21 mouse cellular contexts compared by ENCODE assay signal in the genomic region with DNA sequence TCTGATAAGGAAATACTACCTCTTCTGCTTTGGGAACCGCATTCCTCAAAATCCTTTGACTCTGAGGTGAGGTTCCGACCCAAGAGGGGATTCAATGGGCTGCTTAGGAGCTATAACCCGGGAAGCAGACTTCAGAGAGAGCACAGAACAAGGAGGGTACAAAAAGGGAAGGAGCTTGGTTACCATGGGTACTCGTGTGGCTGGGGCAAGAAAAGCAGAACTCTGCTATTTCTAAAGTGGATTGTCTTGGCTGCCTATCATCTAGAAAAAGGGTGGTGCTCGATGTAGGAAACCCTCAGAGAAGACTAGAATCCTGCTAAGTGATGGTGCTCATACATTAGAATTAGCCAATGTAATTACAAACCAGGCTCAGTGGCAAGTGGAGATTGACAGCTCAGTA. TPM values are rescaled to one million over a fixed set of nuclear protein-coding genes. Genes with fewer than 3 reads are reported as not detected.
A peak's percentile ranks its signal among the peaks of the same experiment; 100 is the strongest.
DNase-seq lines count a peak whose midpoint lies in the region; ATAC-seq and TF ChIP-seq lines count a peak whose summit lies in the region.
"Had no signal": no experiment of that assay in that cellular context is flagged by ENCODE, and none has a peak within 500 bp of the region (broad histone marks: within the 10 kb centered on the region; RNA-seq: fewer than 3 reads in every experiment).

No protein-coding gene starts in this region.

- peak overlapping the region; percentile 25 for H3K4me2 ChIP-seq in heart, embryonic 11.5 days
- no peak overlapping the region for H3K4me2 ChIP-seq in stomach, postnatal 0 days (replicated peaks; ENCODE audit: low read depth)
- H3K4me2 ChIP-seq: kidney, embryonic 15.5 days had no signal

- no peak for TF ChIP-seq POLR2A in kidney, adult 2 months (IDR thresholded peaks at IDR 0.05; ENCODE audit: low read depth, low read length)

- H3K4me3 ChIP-seq in heart, embryonic 11.5 days (ENCODE audit: low read depth, low read length): no peak overlapping the region
- no peak overlapping the region for H3K4me3 ChIP-seq in stomach, postnatal 0 days (ENCODE audit: low read depth, low read length)
- H3K4me3 ChIP-seq in kidney, adult 2 months (ENCODE audit: insufficient read depth, low read depth, low read length): no peak overlapping the region
- H3K4me3 ChIP-seq: kidney, embryonic 15.5 days had no signal

- H3K9me3 ChIP-seq in heart, embryonic 11.5 days (replicated peaks; ENCODE audit: control insufficient read depth, low read length): no peaks in the 10 kb centered on the region
- H3K9me3 ChIP-seq in stomach, postnatal 0 days (ENCODE audit: control insufficient read depth, low read length): no peaks in the 10 kb centered on the region
- H3K9me3 ChIP-seq: kidney, embryonic 15.5 days had no signal

- H3K9ac ChIP-seq in heart, embryonic 11.5 days (ENCODE audit: low read depth, low read length): no peak overlapping the region
- no peak overlapping the region for H3K9ac ChIP-seq in stomach, postnatal 0 days (ENCODE audit: low read length)
- H3K9ac ChIP-seq: forebrain, postnatal 0 days; kidney, embryonic 15.5 days had no signal

- DNase-seq in heart, adult 9 months (ENCODE audit: low spot score in 2 of 2): no peak
- peak; percentile 9 to 24 for DNase-seq in spleen, postnatal 36 days (ENCODE audit: low spot score in 2 of 2)
- no peak for DNase-seq in spleen, postnatal 10 days (ENCODE audit: low spot score in 2 of 2)
- no peak for DNase-seq in stomach, postnatal 0 days (ENCODE audit: low spot score)
- DNase-seq in kidney, adult 2 months: no peak
- no peak for DNase-seq in c-Kit-positive CD71-positive TER-119-positive erythroid progenitor cells, embryonic 14.5 days (ENCODE audit: low spot score)
- DNase-seq: cerebellum, adult 8-10 months; forebrain, postnatal 0 days; gastrocnemius, postnatal 36 days; layer of hippocampus, adult 9-11 months; lung, postnatal 10 days; midbrain, embryonic 14.5 days had no signal

- no peak for TF ChIP-seq EP300 in stomach, postnatal 0 days (optimal IDR thresholded peaks at IDR 0.05)

- peak overlapping the region; percentile 63 for H3K27ac ChIP-seq in heart, embryonic 11.5 days (ENCODE audit: low read depth, low read length)
- peak overlapping the region; percentile 81 for H3K27ac ChIP-seq in stomach, postnatal 0 days (replicated peaks)
- H3K27ac ChIP-seq in kidney, adult 2 months (ENCODE audit: insufficient read depth, low read depth, low read length): no peak overlapping the region
- H3K27ac ChIP-seq: kidney, embryonic 15.5 days had no signal

- ATAC-seq in heart, embryonic 11.5 days (replicated peaks; ENCODE audit: insufficient number of reproducible peaks, low FRiP score, low TSS enrichment): no peak
- ATAC-seq in megakaryocyte, adult 5-6 weeks (ENCODE audit: poor library complexity, severe bottlenecking): peak; percentile 96
- ATAC-seq in stomach, postnatal 0 days (ENCODE audit: low FRiP score, low TSS enrichment): 0 out of 2 replicates have a peak, but pooled peaks have one; percentile 7
- ATAC-seq: activated CD4-positive, CD25-positive, alpha-beta regulatory T cell, adult 4 months; forebrain, postnatal 0 days had no signal

- H3K36me3 ChIP-seq in heart, embryonic 11.5 days (ENCODE audit: control insufficient read depth, insufficient read depth, low read length): no peaks in the 10 kb centered on the region
- no peaks in the 10 kb centered on the region for H3K36me3 ChIP-seq in stomach, postnatal 0 days (ENCODE audit: control insufficient read depth, insufficient read depth, low read length)
- no peaks in the 10 kb centered on the region for H3K36me3 ChIP-seq in kidney, adult 2 months (ENCODE audit: control insufficient read depth, insufficient read depth, low read length)
- H3K36me3 ChIP-seq: kidney, embryonic 15.5 days had no signal

- WGBS in heart, embryonic 11.5 days (ENCODE audit: insufficient replicate concordance): 43% methylated on average over 5 of the region's 5 CpGs
- WGBS in stomach, postnatal 0 days: 57% methylated on average over 5 of the region's 5 CpGs
- 75% methylated on average over 5 of the region's 5 CpGs for WGBS in kidney, adult 2 months

- no peak for TF ChIP-seq CTCF in stomach, postnatal 0 days (IDR thresholded peaks at IDR 0.05; ENCODE audit: low read depth)
- no peak for TF ChIP-seq CTCF in kidney, adult 2 months (conservative IDR thresholded peaks at IDR 0.05; ENCODE audit: insufficient read depth, insufficient read length, low read depth, low read length)

- H3K4me1 ChIP-seq in heart, embryonic 11.5 days (ENCODE audit: control insufficient read depth, insufficient read depth, low read length): peaks cover 20% of the 10 kb centered on the region
- no peaks in the 10 kb centered on the region for H3K4me1 ChIP-seq in stomach, postnatal 0 days (replicated peaks; ENCODE audit: control insufficient read depth, insufficient read depth)
- H3K4me1 ChIP-seq in kidney, adult 2 months (ENCODE audit: control insufficient read depth, insufficient read depth, low read length): peaks cover 5% of the 10 kb centered on the region; the same call in 1 of the 2 replicates

- no peaks in the 10 kb centered on the region for H3K27me3 ChIP-seq in heart, embryonic 11.5 days (ENCODE audit: control insufficient read depth, insufficient read depth, low read length)
- no peaks in the 10 kb centered on the region for H3K27me3 ChIP-seq in stomach, postnatal 0 days (ENCODE audit: control insufficient read depth, insufficient read depth, low read length)
- no peaks in the 10 kb centered on the region for H3K27me3 ChIP-seq in kidney, adult 2 months (replicated peaks; ENCODE audit: control insufficient read depth, insufficient read depth, low read length)
- H3K27me3 ChIP-seq: kidney, embryonic 15.5 days had no signal

RNA-seq across cellular contexts. Expression of gene Cpd, which starts 12.4 kb away (rescaled TPM):
- 19.9 and 20.8 TPM in 2 replicates for polyA plus RNA-seq in heart, embryonic 11.5 days (2014; fragmentation: Nextera tagmentation; extraction: Ambion mirVana)
- 28.0 and 28.3 TPM in 2 replicates for total RNA-seq in megakaryocyte, adult 5-6 weeks (2015)
- total RNA-seq in megakaryocyte, adult 5-6 weeks (2017): 19.6 and 23.9 TPM in 2 replicates
- 15.9 and 16.1 TPM in 2 replicates for polyA plus RNA-seq in stomach, postnatal 0 days (2015; fragmentation: Nextera tagmentation; extraction: Ambion mirVana)
- polyA plus RNA-seq in kidney, adult 2 months (2012; rRNA removed): 28.6 and 30.5 TPM in 2 replicates

RNA-seq across cellular contexts. Expression of gene Tmigd1, which starts 42.7 kb away (rescaled TPM):
- polyA plus RNA-seq in heart, embryonic 11.5 days (2014; fragmentation: Nextera tagmentation; extraction: Ambion mirVana): 0.23 TPM in 1 of 2 replicates, not detected in the other
- total RNA-seq in megakaryocyte, adult 5-6 weeks (2015): not detected in 2 replicates
- total RNA-seq in megakaryocyte, adult 5-6 weeks (2017): not detected in 2 replicates
- polyA plus RNA-seq in stomach, postnatal 0 days (2015; fragmentation: Nextera tagmentation; extraction: Ambion mirVana): 1.7 and 1.9 TPM in 2 replicates
- 36.1 and 39.0 TPM in 2 replicates for polyA plus RNA-seq in kidney, adult 2 months (2012; rRNA removed)
- total RNA-seq: forebrain, postnatal 0 days; left cerebral cortex, postnatal 25 days; liver, adult 2 months had no signal
- polyA plus RNA-seq: C2C12; forebrain, postnatal 0 days; liver, adult 2 months; neural tube, embryonic 11.5 days; testis, adult 2 months had no signal

Comparison
In these comparisons a context has a peak if more than half of its experiments do, and no peak if none do; other contexts are left out.
1. DNase-seq: peak in spleen, postnatal 36 days (2 of 2); none in heart, adult 9 months (0 of 2), spleen, postnatal 10 days (0 of 2), stomach, postnatal 0 days (single experiment), kidney, adult 2 months (single experiment) and c-Kit-positive CD71-positive TER-119-positive erythroid progenitor cells, embryonic 14.5 days (single experiment).
2. RNA of gene Tmigd1, which starts 42.7 kb away (polyA plus RNA-seq): 36.1 to 39.0 TPM in kidney, adult 2 months; 1.7 to 1.9 TPM in stomach, postnatal 0 days and 0.23 TPM in heart, embryonic 11.5 days; every median in the first group is over 10 times any median in the second.